Mouse (Mus musculus) layer of hippocampus, adult 2 months (tissue): ENCODE measurements around the gene Pcyt2. TPM values are rescaled to one million over a fixed set of nuclear protein-coding genes. Genes with fewer than 3 reads are reported as not detected.
"Not testable (repeated sequence)": the region's sequence is repeated elsewhere in the genome, so short reads cannot be mapped to it uniquely, and the experiment has no call there.

ENCODE experiments used
- DNase-seq, 2 experiments: peaks; one replicate each; pipeline ENCODE4 v3.0.0; 2022; ENCODE audit warnings: low spot score in 2 of 2
- H3K27ac ChIP-seq: fragments of 200-600 bp; 2 replicates; pipeline ENCODE4 v1.8.1; 2022
- H3K4me3 ChIP-seq: fragments of 200-600 bp; 2 replicates; pipeline ENCODE4 v1.8.1; 2022; ENCODE audit warnings: mild to moderate bottlenecking
- CTCF ChIP-seq: fragments of 200-600 bp; conservative IDR thresholded peaks from 2 replicates; pipeline ENCODE4 v1.8.1; 2022; ENCODE audit warnings: antibody characterized with exemption, mild to moderate bottlenecking, moderate library complexity
- total RNA-seq, 2 experiments: library from RNA; stranded (reverse); gene quantifications; 2 replicates each; pipeline ENCODE4 v1.2.3; 2021

The Pcyt2 gene
- total RNA-seq, 2 experiments from 2014 or later: 128 to 142 TPM

GRCm38 (mm10) chr11:120605667-120606066 is 12.1 kb downstream of the Pcyt2 start:
- no peak for TF ChIP-seq CTCF
- H3K27ac ChIP-seq: peak overlapping the region; percentile 10; the same call in 1 of the 2 replicates
- no peak overlapping the region for H3K4me3 ChIP-seq
- no peak for DNase-seq

DNA sequence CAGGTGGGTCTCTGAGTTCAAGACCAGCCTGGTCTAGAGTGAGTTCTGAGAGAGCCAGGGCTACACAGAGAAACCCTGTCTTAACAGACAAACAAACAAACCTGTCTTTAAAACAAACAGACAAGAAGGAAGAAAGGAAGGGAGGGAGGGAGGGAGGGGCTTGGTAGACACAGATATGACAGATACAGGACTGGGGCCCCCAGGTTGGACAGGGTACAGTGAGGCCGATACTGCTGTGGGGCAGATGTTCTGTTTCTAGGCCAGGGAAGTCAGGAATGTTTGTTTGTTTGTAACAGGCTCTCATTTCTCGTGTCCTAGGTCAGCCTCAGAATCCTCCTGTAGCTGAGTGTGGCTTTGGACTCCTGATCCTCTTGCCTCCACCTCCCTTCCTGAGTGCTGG is 14.2 kb downstream of the Pcyt2 start:
- Histone ChIP-seq H3K27ac (no peak overlapping the region), H3K4me3 (no peak overlapping the region)
- TF ChIP-seq CTCF: no peak
- no peak for DNase-seq

DNA sequence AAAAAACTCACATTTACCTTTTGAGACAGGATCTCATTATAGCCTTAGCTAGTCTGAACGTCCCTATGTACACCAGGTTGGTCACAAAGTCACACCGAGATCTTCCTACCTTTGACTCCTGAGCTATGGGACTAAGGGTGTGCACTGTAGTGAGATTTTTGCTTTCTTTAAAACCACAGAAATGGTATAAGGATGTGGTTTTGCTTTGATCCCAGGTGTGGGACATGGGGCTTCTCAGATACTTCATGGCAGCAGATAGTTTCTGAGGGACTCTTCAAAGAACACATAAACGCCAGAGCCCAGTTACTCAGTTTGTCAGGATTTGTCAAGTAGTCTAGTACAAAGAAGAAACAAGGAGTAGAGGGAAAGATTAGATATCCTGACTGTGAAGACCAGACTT is 17.0 kb downstream of the Pcyt2 start:
- no peak for TF ChIP-seq CTCF
- no peak overlapping the region for H3K27ac ChIP-seq

DNA sequence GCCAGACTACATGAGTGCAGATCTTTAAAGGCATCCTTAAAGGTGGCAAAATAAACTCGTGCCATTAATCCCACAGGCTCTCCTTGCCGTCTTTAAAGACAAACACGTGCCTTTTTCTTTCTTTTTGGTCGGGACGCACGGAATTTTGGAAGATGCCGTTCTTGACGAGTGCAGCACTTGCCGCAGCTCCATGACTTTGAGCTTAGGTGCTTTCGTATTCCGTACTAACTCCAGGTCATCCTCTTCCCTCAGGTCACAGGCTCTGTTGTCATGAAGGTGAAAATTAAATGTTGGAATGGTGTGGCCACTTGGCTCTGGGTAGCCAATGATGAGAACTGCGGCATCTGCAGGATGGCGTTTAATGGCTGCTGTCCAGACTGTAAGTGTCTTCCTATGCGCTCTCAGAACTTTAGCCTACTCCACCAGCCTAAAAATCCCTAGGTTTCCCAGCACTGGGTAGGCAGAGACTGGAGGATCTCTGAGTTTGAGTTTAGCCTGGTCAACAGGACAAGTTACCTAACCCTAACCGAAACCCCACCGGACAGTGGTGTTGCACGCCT is 18.7 kb downstream of the Pcyt2 start:
- no peak for TF ChIP-seq CTCF
- Histone ChIP-seq H3K27ac (peak overlapping the region; percentile 88; the same call in 1 of the 2 replicates), H3K4me3 (peak overlapping the region; percentile 78)
- DNase-seq: no peak

More for the DNA sequence above, 17.0 kb downstream of the Pcyt2 start:
- H3K4me3 ChIP-seq: no peak overlapping the region
- DNase-seq: no peak

DNA sequence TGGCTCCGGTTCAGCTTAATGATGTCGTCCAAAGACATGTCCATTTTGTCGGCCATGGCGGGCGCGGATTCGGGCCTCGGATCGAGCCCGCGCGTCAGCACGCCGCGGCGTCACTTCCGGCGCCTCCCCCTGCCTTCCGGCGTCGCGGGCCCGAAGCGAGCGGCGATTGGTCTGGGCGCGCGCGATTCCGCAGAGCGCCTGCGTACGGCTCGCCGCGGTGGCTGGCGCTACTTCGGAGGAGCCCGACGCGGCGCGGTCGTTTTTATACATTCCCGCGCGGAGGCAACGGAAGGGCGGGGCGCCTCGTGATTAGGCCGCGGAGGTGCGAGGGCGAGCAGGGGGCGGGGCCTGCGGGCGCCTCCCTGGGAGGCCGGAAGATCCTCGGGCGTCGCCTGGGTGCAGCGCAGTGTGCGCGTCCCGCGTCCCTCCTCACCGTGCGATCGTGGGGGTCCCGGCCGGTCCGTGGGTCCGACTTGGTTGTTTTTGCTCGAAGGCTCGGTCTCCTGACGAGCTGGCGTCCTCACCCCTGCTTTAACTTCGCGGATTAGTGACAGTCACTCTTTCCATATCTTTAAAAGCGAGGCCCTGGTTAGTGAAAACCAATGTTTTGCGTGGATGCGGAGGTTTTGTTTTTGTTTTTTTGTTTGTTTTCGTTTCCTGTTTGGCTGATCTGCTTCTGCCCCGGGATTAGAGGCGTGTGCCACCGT is 19.3 kb downstream of the Pcyt2 start, which contains the start of the genes Alyref and Anapc11:
TSS of gene Alyref (minus strand) at position 83 of the 707 bp plus-strand sequence.
TSS of gene Anapc11 (plus strand) at position 139 of the 707 bp plus-strand sequence.
- Histone ChIP-seq H3K4me3 (peak within 1 kb of the TSS; percentile 78), H3K27ac (peak within 1 kb of the TSS; percentile 88)
- TF ChIP-seq CTCF: peak; percentile 28; the same call in 1 of the 2 replicates
- DNase-seq: peak; percentile 90 to 93

- H3K4me3 ChIP-seq: peak overlapping the region; percentile 78
- peak overlapping the region; percentile 88 for H3K27ac ChIP-seq
- TF ChIP-seq CTCF: no peak
- DNase-seq: no peak
Measured at GRCm38 (mm10) chr11:120597240-120598235, 20.2 kb downstream of the Pcyt2 start.

DNA sequence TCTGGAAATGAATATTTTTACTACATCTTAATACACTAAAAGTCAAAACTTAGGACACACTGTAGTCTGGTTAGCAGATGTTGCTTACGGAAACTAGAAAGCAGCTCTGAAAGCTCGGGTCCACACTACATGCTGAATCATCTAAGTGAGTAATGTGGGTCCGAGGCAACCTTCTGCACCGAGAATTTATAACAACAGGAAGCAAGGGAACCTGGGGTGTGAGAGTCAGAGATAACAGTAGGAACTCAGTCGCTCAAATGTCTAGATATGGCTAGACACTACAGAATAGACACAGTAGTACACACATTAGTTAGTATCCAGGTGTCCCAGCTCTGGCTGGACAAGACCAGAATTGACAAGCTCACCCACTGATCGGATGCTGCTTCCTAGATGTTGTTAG is 29.2 kb downstream of the Pcyt2 start:
- no peak for TF ChIP-seq CTCF
- Histone ChIP-seq H3K27ac (no peak overlapping the region), H3K4me3 (no peak overlapping the region)
- DNase-seq: no peak

GRCm38 (mm10) chr11:120583937-120584336 is 33.8 kb downstream of the Pcyt2 start:
- TF ChIP-seq CTCF: no peak
- no peak overlapping the region for H3K4me3 ChIP-seq
- H3K27ac ChIP-seq: no peak overlapping the region
- no peak for DNase-seq

DNA sequence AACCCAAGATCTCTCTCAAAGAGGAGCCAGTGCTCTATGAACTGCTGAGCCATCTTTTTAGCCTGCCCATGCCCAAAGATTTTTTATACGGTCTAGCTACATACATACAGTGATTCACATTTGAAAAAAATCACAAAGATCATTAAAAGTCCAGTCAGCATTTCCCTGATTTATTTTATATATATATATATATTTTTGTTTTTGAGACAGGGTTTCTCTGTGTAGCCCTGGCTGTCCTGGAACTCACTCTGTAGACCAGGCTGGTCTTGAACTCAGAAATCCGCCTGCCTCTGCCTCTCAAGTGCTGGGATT is 34.8 kb downstream of the Pcyt2 start:
- DNase-seq, H3K27ac ChIP-seq, H3K4me3 ChIP-seq: not testable (repeated sequence)

DNA sequence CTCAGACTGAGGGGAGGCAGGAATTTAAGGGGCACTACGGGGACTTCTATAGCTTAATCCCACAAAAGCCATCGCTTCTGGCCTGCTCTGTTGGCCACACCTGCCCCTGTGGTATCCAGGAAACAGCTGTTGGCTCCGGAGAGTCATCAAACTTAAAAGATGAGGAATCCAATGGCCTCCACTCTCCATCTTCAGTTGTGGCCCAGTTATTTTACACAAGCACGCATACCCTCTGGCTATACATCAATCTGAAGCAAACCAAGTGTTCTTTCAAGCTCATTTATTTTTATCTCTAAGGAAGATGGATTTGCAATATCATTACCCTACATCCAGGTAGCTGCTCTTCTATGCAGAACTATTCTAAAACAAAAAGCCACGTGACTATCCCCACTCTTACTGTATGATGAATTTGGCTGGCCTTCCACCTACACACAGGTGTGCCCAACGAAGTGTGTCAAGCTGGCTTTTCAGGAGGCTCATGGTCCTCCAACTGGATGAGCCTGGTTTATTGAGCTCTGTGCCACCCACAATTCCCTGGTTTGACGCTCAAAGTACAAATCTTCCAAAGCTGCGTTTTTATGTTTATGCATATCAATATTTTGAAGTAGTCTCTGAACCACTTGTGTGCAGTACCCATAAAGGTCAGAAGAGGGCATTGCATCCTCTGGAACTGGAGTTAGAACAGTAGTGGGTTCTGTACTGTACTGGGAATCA is 35.3 kb downstream of the Pcyt2 start:
- no peak for DNase-seq
- H3K4me3 ChIP-seq: peak overlapping the region; percentile 76
- peak overlapping the region; percentile 97 for H3K27ac ChIP-seq
- peak; percentile 76 for TF ChIP-seq CTCF

DNA sequence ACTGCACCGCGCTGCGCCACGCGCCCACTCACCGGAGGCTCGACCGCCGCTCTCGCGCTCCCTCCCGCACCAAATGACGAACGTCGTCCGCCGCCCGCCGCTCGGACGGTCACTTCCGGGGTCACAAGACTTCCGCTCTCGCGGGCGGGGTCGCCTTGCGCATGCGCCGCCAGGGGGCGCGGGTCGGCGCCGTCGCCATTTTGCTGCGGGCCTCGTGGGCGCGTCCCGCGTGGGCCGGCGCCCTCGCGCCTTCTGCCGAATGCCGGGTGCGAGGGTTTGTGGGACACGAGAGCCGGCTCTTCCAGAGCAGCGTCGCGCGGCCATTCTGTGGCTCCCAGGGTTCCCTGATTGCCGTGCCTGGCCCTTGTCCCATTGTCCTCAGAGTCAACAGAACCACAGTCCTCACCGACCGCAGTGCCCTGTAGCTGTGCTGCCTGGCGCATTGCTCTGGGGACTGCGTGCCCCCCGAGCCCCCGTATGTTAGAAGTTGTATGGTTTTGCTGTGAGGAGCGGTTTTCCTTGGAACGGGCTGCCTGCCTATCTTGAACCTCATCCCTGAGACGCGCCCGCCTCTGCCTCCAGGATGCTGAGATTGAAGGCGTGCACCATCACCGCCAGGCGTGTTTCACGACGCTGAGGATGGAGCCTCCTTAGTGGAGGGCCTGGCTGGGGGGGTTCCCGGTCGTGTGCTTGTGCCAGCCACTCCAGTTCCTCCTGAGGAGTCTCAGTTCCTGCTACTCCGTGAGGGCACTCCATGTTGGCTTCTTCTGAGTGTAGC is 36.1 kb downstream of the Pcyt2 start, which contains the start of gene Arhgdia:
TSS of gene Arhgdia (minus strand) at position 135 of the 778 bp plus-strand sequence.
- DNase-seq: peak; percentile 87 to 91
- H3K27ac ChIP-seq: peak within 1 kb of the TSS; percentile 97
- H3K4me3 ChIP-seq: peak within 1 kb of the TSS; percentile 76
- peak; percentile 78 for TF ChIP-seq CTCF

- H3K27ac ChIP-seq: peak overlapping the region; percentile 97
- DNase-seq: no peak
- TF ChIP-seq CTCF: no peak
- H3K4me3 ChIP-seq: peak overlapping the region; percentile 76
Measured at GRCm38 (mm10) chr11:120580871-120581331, 36.8 kb downstream of the Pcyt2 start.
